Mouse (Mus musculus) limb, embryonic 10.5 days (tissue): ENCODE measurements around the gene Zfp57. TPM values are rescaled to one million over a fixed set of nuclear protein-coding genes. Genes with fewer than 3 reads are reported as not detected.

ENCODE experiments used
- DNase-seq: peaks from one replicate; pipeline ENCODE4 v3.0.0-alpha.2; 2017; ENCODE audit warnings: low spot score
- H3K27ac ChIP-seq: fragments of 300-500 bp; sonication (generic); 2 replicates; pipeline ENCODE4 v1.5.1; 2016; ENCODE audit warnings: mild to moderate bottlenecking
- H3K27me3 ChIP-seq: fragments of 300-500 bp; sonication (generic); 2 replicates; pipeline ENCODE4 v1.6.1; 2016; ENCODE audit warnings: low read depth, mild to moderate bottlenecking; ENCODE audit not compliant: poor library complexity, severe bottlenecking
- H3K36me3 ChIP-seq: fragments of 300-500 bp; sonication (generic); 2 replicates; pipeline ENCODE4 v1.6.1; 2016; ENCODE audit warnings: mild to moderate bottlenecking, moderate library complexity
- H3K4me1 ChIP-seq: fragments of 300-500 bp; sonication (generic); 2 replicates; pipeline ENCODE4 v1.6.1; 2016
- H3K4me3 ChIP-seq: fragments of 300-500 bp; sonication (generic); 2 replicates; pipeline ENCODE4 v1.5.1; 2016; ENCODE audit warnings: mild to moderate bottlenecking, moderate library complexity
- H3K9me3 ChIP-seq: fragments of 300-500 bp; sonication (generic); replicated peaks from 2 replicates; pipeline ENCODE4 v1.6.1; 2016; ENCODE audit warnings: mild to moderate bottlenecking
- WGBS: fragments of 180-500 bp; shearing (Covaris S2); methylation state at CpG from one replicate; pipeline ENCODE4 v1.1.7; 2016; 5-methylcytosine and 5-hydroxymethylcytosine counted together
- polyA plus RNA-seq: library from polyadenylated mRNA; unstranded; fragments of >200 nt; fragmentation: Nextera tagmentation; extraction: Ambion mirVana; gene quantifications from 2 replicates; pipeline ENCODE4 v1.2.1, GENCODE M21; 2016

Zfp57 gene
- polyA plus RNA-seq, 1 experiment from 2014 or later, result 92.6 TPM

DNA sequence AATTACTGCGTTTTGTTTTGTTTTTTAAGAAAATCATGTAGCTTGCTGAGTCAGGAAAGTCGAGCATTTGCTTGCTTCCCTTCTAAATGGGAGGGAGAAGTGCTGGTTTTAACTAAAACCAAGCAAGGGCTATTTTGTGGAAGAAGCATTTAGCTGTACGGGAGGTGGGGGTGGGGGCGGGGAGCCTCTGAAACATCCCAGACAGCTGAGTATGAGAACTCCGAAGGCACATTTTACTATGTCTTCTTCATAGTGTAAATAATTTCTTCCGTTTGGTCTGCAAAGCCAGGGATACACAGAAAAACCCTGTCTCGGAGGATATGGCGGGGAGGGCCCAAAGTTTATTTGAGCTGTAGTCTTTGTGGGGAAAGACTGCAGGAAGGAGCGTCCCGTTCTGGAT, 27.2 kb downstream of the Zfp57 start:
- 6% methylated on average over 10 of the region's 10 CpGs for WGBS
- H3K4me1 ChIP-seq, result peaks cover 4% of the 10 kb centered on the region; the same call in 1 of the 2 replicates
- H3K27me3 ChIP-seq, result no peaks in the 10 kb centered on the region
- H3K27ac ChIP-seq, result peak overlapping the region; percentile 92
- H3K4me3 ChIP-seq, result peak overlapping the region; percentile 48
- no peaks in the 10 kb centered on the region for H3K9me3 ChIP-seq
- H3K36me3 ChIP-seq, result no peaks in the 10 kb centered on the region
- DNase-seq, result no peak

DNA sequence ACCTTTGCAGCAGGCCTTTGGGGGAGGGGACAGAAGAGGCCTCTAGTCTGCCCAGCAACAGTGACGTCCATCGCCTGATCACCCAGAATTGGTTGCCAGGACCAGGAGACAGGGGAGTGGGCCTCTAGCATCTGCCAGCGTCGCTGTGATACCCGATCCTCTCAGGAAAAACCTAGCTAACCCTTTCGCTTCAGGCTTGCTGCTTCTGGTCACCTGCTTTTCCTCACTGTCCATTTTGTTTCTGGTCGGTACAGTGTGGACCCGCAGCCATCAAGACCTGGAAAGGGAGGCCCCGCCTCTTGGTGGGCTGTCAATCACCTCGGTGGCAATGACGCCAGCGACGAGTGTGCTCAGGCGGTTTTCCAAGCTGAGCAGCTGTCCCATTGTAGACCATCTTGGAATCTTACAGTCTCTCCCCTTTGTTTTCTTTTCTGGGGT, 27.7 kb downstream of the Zfp57 start:
- WGBS, result 0% methylated on average over 14 of the region's 14 CpGs
- peak; percentile 95 for DNase-seq
- H3K4me1 ChIP-seq, result peaks cover 4% of the 10 kb centered on the region; the same call in 1 of the 2 replicates
- H3K9me3 ChIP-seq, result no peaks in the 10 kb centered on the region
- H3K36me3 ChIP-seq, result no peaks in the 10 kb centered on the region
- peak overlapping the region; percentile 92 for H3K27ac ChIP-seq
- no peaks in the 10 kb centered on the region for H3K27me3 ChIP-seq
- H3K4me3 ChIP-seq, result peak overlapping the region; percentile 48

GRCm38 (mm10) chr17:37029162-37029561, 28.2 kb downstream of the Zfp57 start:
- peak overlapping the region; percentile 48 for H3K4me3 ChIP-seq
- H3K4me1 ChIP-seq, result peaks cover 4% of the 10 kb centered on the region; the same call in 1 of the 2 replicates
- H3K36me3 ChIP-seq, result no peaks in the 10 kb centered on the region
- H3K9me3 ChIP-seq, result no peaks in the 10 kb centered on the region
- no peaks in the 10 kb centered on the region for H3K27me3 ChIP-seq
- peak overlapping the region; percentile 92 for H3K27ac ChIP-seq
- 82% methylated on average over 8 of the region's 8 CpGs for WGBS
- no peak for DNase-seq

DNA sequence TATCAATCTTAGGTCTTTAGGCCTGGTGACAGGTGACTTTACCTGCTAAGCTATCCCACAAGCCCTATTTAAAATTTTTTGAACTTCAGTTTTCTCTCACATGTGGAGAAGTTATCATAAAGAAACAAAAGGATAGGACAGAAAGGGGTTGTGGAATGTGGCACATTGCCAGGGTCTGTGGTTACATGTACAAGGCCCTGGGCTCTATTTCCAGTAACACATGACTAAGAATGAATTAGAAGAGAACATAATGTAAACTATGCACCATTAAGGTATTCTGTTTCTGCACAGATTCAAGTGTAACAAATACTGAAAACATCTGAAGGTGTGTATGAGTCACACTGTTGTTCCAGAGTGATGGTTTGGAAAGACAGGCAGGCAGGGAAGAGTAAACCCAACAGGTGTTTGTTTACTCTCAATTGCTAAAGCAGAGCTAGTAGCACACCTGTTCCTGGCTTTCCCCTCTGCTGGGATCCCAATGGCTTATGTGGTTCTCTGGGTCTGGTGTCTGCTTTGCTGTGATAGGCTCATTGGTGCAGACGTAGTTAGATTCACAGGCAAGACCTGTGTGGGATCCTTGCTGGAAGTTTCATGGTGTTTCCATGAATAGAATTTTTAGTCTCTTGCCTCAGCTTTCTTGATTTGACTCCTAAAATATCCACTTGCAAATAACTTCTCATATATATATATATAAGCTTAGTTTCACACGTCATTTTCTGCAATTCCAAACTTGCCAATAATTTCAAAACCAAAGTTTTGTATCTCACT, 38.3 kb downstream of the Zfp57 start:
- no peaks in the 10 kb centered on the region for H3K9me3 ChIP-seq
- no peaks in the 10 kb centered on the region for H3K4me1 ChIP-seq
- no peak overlapping the region for H3K27ac ChIP-seq
- no peaks in the 10 kb centered on the region for H3K36me3 ChIP-seq
- H3K27me3 ChIP-seq, result no peaks in the 10 kb centered on the region
- WGBS, result 79% methylated on average over 2 of the region's 2 CpGs
- H3K4me3 ChIP-seq, result no peak overlapping the region
- no peak for DNase-seq

- Histone ChIP-seq H3K36me3 (no peaks in the 10 kb centered on the region), H3K27me3 (peaks cover 28% of the 10 kb centered on the region), H3K9me3 (no peaks in the 10 kb centered on the region), H3K27ac (peak overlapping the region; percentile 96; the same call in 1 of the 2 replicates), H3K4me1 (peaks cover 33% of the 10 kb centered on the region), H3K4me3 (peak overlapping the region; percentile 94)
- no peak for DNase-seq
- WGBS, result 83% methylated on average over 7 of the region's 7 CpGs
Measured at GRCm38 (mm10) chr17:37044651-37045244, 43.8 kb downstream of the Zfp57 start.

- Histone ChIP-seq H3K4me1 (peaks cover 41% of the 10 kb centered on the region), H3K4me3 (peak within 1 kb of the TSS; percentile 94), H3K27me3 (peaks cover 29% of the 10 kb centered on the region), H3K9me3 (no peaks in the 10 kb centered on the region), H3K27ac (peak within 1 kb of the TSS; percentile 96), H3K36me3 (no peaks in the 10 kb centered on the region)
- 1% methylated on average over 53 of the region's 55 CpGs for WGBS
- peak; percentile 89 for DNase-seq
Measured at GRCm38 (mm10) chr17:37045611-37046311, 44.8 kb downstream of the Zfp57 start, which contains the start of gene Gabbr1. TSS of gene Gabbr1 (plus strand) at chr17:37045966.

GRCm38 (mm10) chr17:37046312-37047112, 45.5 kb downstream of the Zfp57 start:
- Histone ChIP-seq H3K4me1 (peaks cover 48% of the 10 kb centered on the region), H3K36me3 (no peaks in the 10 kb centered on the region), H3K27ac (peak overlapping the region; percentile 96), H3K4me3 (peak overlapping the region; percentile 94), H3K9me3 (no peaks in the 10 kb centered on the region), H3K27me3 (peaks cover 29% of the 10 kb centered on the region)
- DNase-seq, result peak; percentile 82
- under 1% methylated on average over 48 of the region's 58 CpGs for WGBS

- no peaks in the 10 kb centered on the region for H3K36me3 ChIP-seq
- peak overlapping the region; percentile 94 for H3K4me3 ChIP-seq
- 17% methylated on average over 19 of the region's 19 CpGs for WGBS
- DNase-seq, result no peak
- no peak overlapping the region for H3K27ac ChIP-seq
- H3K9me3 ChIP-seq, result no peaks in the 10 kb centered on the region
- peaks cover 29% of the 10 kb centered on the region for H3K27me3 ChIP-seq
- H3K4me1 ChIP-seq, result peaks cover 48% of the 10 kb centered on the region
Measured at GRCm38 (mm10) chr17:37047332-37047976, 46.5 kb downstream of the Zfp57 start.

DNA sequence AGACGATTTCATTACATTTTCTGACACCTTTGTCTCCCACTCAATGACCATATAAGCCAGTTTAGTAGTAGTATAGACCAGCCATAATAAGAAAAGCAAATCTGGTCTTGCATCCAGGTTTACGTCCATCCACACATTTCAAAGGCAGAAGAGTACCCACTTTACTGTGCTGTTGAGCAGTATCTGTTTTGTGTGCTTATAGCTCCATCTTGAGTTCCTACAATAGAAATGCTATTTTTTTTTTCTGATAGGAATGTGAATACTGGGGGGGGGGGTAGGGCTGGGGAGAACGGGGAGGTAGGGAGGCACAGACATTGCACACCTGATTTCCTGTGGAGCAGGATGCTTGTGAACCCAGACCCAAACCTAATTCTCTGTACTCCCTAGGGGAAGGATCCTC, 47.0 kb downstream of the Zfp57 start:
- no peak overlapping the region for H3K4me3 ChIP-seq
- no peaks in the 10 kb centered on the region for H3K36me3 ChIP-seq
- peaks cover 29% of the 10 kb centered on the region for H3K27me3 ChIP-seq
- no peak overlapping the region for H3K27ac ChIP-seq
- WGBS, result 39% methylated on average over 3 of the region's 3 CpGs
- DNase-seq, result no peak
- H3K4me1 ChIP-seq, result peaks cover 48% of the 10 kb centered on the region
- H3K9me3 ChIP-seq, result no peaks in the 10 kb centered on the region

- Histone ChIP-seq H3K36me3 (peaks cover 4% of the 10 kb centered on the region; the same call in 1 of the 2 replicates), H3K27me3 (peaks cover 29% of the 10 kb centered on the region), H3K9me3 (no peaks in the 10 kb centered on the region), H3K4me1 (peaks cover 48% of the 10 kb centered on the region), H3K27ac (no peak overlapping the region), H3K4me3 (no peak overlapping the region)
- no peak for DNase-seq
- 66% methylated on average over 7 of the region's 7 CpGs for WGBS
Measured at GRCm38 (mm10) chr17:37048383-37048782, 47.4 kb downstream of the Zfp57 start.

DNA sequence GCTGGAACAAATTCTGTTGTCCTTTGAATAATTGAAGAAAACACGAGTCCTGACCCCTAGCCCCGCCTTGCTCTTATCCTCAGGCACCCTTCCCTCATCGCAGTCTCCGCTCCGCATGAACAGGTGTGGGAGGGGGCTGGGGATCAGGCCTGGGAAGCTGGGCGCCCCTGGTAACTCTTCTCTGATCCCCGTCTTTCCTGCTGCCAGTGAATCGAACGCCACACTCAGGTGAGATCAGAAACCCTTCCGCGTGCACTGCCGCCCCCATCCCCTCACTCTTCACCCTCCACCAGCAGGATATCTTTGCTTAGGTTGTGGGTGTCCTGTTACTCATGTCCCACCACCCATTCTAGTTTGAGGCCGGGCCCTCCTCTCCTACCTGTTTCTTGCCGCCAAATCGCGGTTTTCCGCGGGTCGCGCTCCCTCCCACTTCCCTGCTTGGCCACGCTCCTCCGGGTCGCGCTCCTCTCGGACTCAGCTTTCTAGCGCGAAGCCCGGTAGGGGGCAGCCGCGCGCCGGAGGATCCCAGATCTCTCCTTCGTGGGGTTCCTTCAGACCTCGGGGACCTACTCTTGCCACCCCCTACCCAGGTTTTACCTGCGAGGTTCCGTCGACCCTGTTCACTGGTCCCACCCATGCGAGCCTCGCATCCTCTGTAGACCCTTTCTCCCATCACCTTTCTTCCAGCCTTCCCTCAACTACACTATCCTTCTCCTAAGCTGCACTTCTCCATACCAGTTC, 48.8 kb downstream of the Zfp57 start:
- 2% methylated on average over 39 of the region's 39 CpGs for WGBS
- Histone ChIP-seq H3K36me3 (peaks cover 16% of the 10 kb centered on the region), H3K27me3 (peaks cover 29% of the 10 kb centered on the region), H3K4me1 (peaks cover 48% of the 10 kb centered on the region), H3K9me3 (no peaks in the 10 kb centered on the region), H3K4me3 (peak overlapping the region; percentile 64), H3K27ac (peak overlapping the region; percentile 81; the same call in 1 of the 2 replicates)
- peak; percentile 82 for DNase-seq
